Mouse (Mus musculus) myocyte (in vitro differentiated cells): ENCODE data around the gene Tnip2.

ENCODE experiments used
- MAX ChIP-seq: IDR thresholded peaks from one replicate; pipeline ENCODE4 v1.6.1; 2011; ENCODE audit warnings: low read depth, mild to moderate bottlenecking, control low read depth
- POLR2A ChIP-seq: IDR thresholded peaks from one replicate; pipeline ENCODE4 v1.6.1; 2011; ENCODE audit warnings: low read depth, mild to moderate bottlenecking, control low read depth, moderate library complexity; ENCODE audit not compliant: insufficient read length
- REST ChIP-seq: IDR thresholded peaks from one replicate; pipeline ENCODE4 v1.6.1; 2011; ENCODE audit warnings: mild to moderate bottlenecking, control low read depth, moderate library complexity; ENCODE audit not compliant: insufficient read depth, insufficient read length

- no peak for TF ChIP-seq POLR2A
- no peak for TF ChIP-seq REST
- TF ChIP-seq MAX: no peak
These were observed 35.9 kb upstream of the Tnip2 start for GRCm38 (mm10) chr5:34549483-34550221.
